Mouse (Mus musculus) lung, embryonic 14.5 days (tissue): ENCODE data around the gene Sprn. TPM values are rescaled to one million over a fixed set of nuclear protein-coding genes. Genes with fewer than 3 reads are reported as not detected.

Source experiments
- ATAC-seq: fragments of 200-750 bp; cut with Nextera tagmentation; 2 replicates; pipeline ENCODE4 v1.8.0; 2017; ENCODE audit warnings: mild to moderate bottlenecking, moderate TSS enrichment, moderate library complexity; ENCODE audit not compliant: insufficient read depth
- DNase-seq: peaks from one replicate; pipeline ENCODE4 v3.0.0-alpha.2; 2015
- H3K27ac ChIP-seq: fragments of 300-500 bp; sonication (generic); 2 replicates; pipeline ENCODE4 v1.5.1; 2014; ENCODE audit warnings: low read depth, mild to moderate bottlenecking, moderate library complexity
- H3K27me3 ChIP-seq: fragments of 300-500 bp; sonication (generic); 2 replicates; pipeline ENCODE4 v1.6.1; 2014; ENCODE audit warnings: low read length, control low read depth; ENCODE audit not compliant: insufficient read depth
- H3K36me3 ChIP-seq: fragments of 300-500 bp; sonication (generic); 2 replicates; pipeline ENCODE4 v1.6.1; 2014; ENCODE audit warnings: control low read depth; ENCODE audit not compliant: insufficient read depth
- H3K4me1 ChIP-seq: fragments of 300-500 bp; sonication (generic); 2 replicates; pipeline ENCODE4 v1.6.1; 2014; ENCODE audit warnings: antibody characterized with exemption, control low read depth; ENCODE audit not compliant: insufficient read depth
- H3K4me2 ChIP-seq: fragments of 300-500 bp; sonication (generic); 2 replicates; pipeline ENCODE4 v1.6.1; 2014; ENCODE audit warnings: mild to moderate bottlenecking
- H3K4me3 ChIP-seq: fragments of 300-500 bp; sonication (generic); 2 replicates; pipeline ENCODE4 v1.5.1; 2014; ENCODE audit warnings: low read depth, low read length
- H3K9ac ChIP-seq: fragments of 300-500 bp; sonication (generic); 2 replicates; pipeline ENCODE4 v1.6.1; 2014
- H3K9me3 ChIP-seq: fragments of 300-500 bp; sonication (generic); 2 replicates; pipeline ENCODE4 v1.6.1; 2016; ENCODE audit warnings: low read depth, low read length, control low read depth
- CTCF ChIP-seq: IDR thresholded peaks from 2 replicates; pipeline ENCODE4 v1.5.1; 2016; ENCODE audit warnings: antibody characterized with exemption, low read depth
- WGBS: fragments of 180-500 bp; shearing (Covaris S2); extraction: QIAGEN DNeasy Blood & Tissue Kit; methylation state at CpG from one replicate; pipeline ENCODE4 v1.1.7; 2014; 5-methylcytosine and 5-hydroxymethylcytosine counted together
- polyA plus RNA-seq: library from polyadenylated mRNA; unstranded; fragments of >200 nt; fragmentation: Nextera tagmentation; extraction: Ambion mirVana; gene quantifications from 2 replicates; pipeline ENCODE4 v1.2.1, GENCODE M21; 2014

Sprn gene
- polyA plus RNA-seq, 1 experiment from 2014 or later = 0.12 TPM

- Histone ChIP-seq H3K4me1 (no peaks in the 10 kb centered on the region), H3K4me3 (no peak within 1 kb of the TSS), H3K27me3 (no peaks in the 10 kb centered on the region), H3K4me2 (no peak within 1 kb of the TSS), H3K27ac (no peak within 1 kb of the TSS), H3K9ac (no peak within 1 kb of the TSS), H3K36me3 (no peaks in the 10 kb centered on the region), H3K9me3 (no peaks in the 10 kb centered on the region)
- TF ChIP-seq CTCF = no peak
- DNase-seq (no peak), ATAC-seq (no peak)
- WGBS = 43% methylated on average over 1 of the region's 1 CpGs
These were observed 18.3 kb upstream of the Sprn start, which contains the start of gene Olfr523 for GRCm38 (mm10) chr7:140172936-140173335. TSS of gene Olfr523 (plus strand) at chr7:140173217.

DNA sequence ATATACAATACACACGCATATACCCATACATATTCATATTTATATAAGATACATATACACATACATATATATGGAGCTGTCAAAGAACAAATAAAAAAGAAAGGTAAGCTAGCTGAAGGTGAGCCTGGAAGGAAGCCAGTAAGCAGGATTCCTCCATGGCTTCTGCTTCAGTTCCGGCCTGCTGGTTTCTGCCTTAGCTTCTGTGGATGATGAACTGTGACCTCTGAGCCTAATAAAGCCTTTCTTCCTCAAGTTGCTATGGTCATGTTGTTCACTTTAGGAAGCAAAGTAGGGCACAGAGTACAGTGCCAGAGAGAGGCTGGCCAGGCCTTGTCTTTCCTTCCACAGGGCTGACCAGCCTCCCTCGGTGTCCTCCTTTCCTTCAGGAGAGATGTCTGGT, 16.2 kb upstream of the Sprn start:
- H3K9me3 ChIP-seq = no peaks in the 10 kb centered on the region
- H3K4me2 ChIP-seq = no peak overlapping the region
- no peaks in the 10 kb centered on the region for H3K36me3 ChIP-seq
- no peaks in the 10 kb centered on the region for H3K4me1 ChIP-seq
- no peak for ATAC-seq
- H3K27ac ChIP-seq = no peak overlapping the region
- no peak overlapping the region for H3K4me3 ChIP-seq
- no peak overlapping the region for H3K9ac ChIP-seq
- H3K27me3 ChIP-seq = no peaks in the 10 kb centered on the region
- no peak for DNase-seq
- WGBS = 91% methylated on average over 3 of the region's 3 CpGs
- no peak for TF ChIP-seq CTCF

- Histone ChIP-seq H3K27ac (no peak overlapping the region), H3K27me3 (no peaks in the 10 kb centered on the region), H3K4me2 (no peak overlapping the region), H3K4me1 (no peaks in the 10 kb centered on the region), H3K9me3 (no peaks in the 10 kb centered on the region), H3K4me3 (no peak overlapping the region), H3K9ac (no peak overlapping the region), H3K36me3 (no peaks in the 10 kb centered on the region)
- WGBS = 50% methylated on average over 4 of the region's 4 CpGs
- ATAC-seq (no peak), DNase-seq (no peak)
- TF ChIP-seq CTCF = no peak
These were observed 14.7 kb upstream of the Sprn start for GRCm38 (mm10) chr7:140169386-140169785.

DNA sequence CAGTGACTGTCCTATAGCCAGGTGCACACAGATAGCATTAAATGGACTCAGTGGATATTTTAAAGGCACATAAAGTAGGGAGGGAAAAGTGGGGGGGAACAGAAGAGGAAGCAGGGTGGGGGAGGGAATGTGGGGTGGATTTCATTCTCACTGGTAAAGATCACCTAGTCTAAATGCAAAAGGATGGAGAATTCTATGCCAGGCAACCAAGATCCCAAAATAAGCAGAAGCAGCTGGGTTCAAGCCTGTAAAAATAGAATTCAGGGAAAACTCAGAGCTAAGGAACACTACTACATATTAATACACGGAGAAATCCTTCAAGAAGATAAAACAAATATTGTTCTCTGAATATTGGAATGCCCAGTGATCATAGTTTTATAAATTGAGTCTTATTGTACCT, 13.3 kb upstream of the Sprn start:
- no peak overlapping the region for H3K4me2 ChIP-seq
- H3K9me3 ChIP-seq = no peaks in the 10 kb centered on the region
- ATAC-seq (no peak), DNase-seq (no peak)
- H3K27ac ChIP-seq = no peak overlapping the region
- no peak for TF ChIP-seq CTCF
- H3K36me3 ChIP-seq = no peaks in the 10 kb centered on the region
- H3K27me3 ChIP-seq = no peaks in the 10 kb centered on the region
- H3K4me3 ChIP-seq = no peak overlapping the region
- 68% methylated on average over 1 of the region's 1 CpGs for WGBS
- no peak overlapping the region for H3K9ac ChIP-seq
- no peaks in the 10 kb centered on the region for H3K4me1 ChIP-seq

- ATAC-seq (no peak), DNase-seq (no peak)
- H3K4me1 ChIP-seq = no peaks in the 10 kb centered on the region
- no peak within 1 kb of the TSS for H3K27ac ChIP-seq
- 74% methylated on average over 7 of the region's 7 CpGs for WGBS
- H3K9me3 ChIP-seq = no peaks in the 10 kb centered on the region
- H3K36me3 ChIP-seq = no peaks in the 10 kb centered on the region
- no peak within 1 kb of the TSS for H3K4me3 ChIP-seq
- no peak for TF ChIP-seq CTCF
- H3K27me3 ChIP-seq = no peaks in the 10 kb centered on the region
- no peak within 1 kb of the TSS for H3K4me2 ChIP-seq
- H3K9ac ChIP-seq = no peak within 1 kb of the TSS
These were observed 10.0 kb upstream of the Sprn start, which contains the start of gene Olfr522 for GRCm38 (mm10) chr7:140164664-140165063. TSS of gene Olfr522 (minus strand) at chr7:140164764.

- Histone ChIP-seq H3K9ac (no peak overlapping the region), H3K9me3 (no peaks in the 10 kb centered on the region), H3K4me1 (no peaks in the 10 kb centered on the region), H3K27me3 (0 out of 2 replicates have a peak, but pooled peaks cover under 1% of the 10 kb centered on the region), H3K4me3 (no peak overlapping the region), H3K4me2 (no peak overlapping the region), H3K36me3 (no peaks in the 10 kb centered on the region), H3K27ac (no peak overlapping the region)
- TF ChIP-seq CTCF = no peak
- no peak for ATAC-seq
- 68% methylated on average over 3 of the region's 3 CpGs for WGBS
- no peak for DNase-seq
These were observed 5.7 kb upstream of the Sprn start for GRCm38 (mm10) chr7:140160363-140160762.

DNA sequence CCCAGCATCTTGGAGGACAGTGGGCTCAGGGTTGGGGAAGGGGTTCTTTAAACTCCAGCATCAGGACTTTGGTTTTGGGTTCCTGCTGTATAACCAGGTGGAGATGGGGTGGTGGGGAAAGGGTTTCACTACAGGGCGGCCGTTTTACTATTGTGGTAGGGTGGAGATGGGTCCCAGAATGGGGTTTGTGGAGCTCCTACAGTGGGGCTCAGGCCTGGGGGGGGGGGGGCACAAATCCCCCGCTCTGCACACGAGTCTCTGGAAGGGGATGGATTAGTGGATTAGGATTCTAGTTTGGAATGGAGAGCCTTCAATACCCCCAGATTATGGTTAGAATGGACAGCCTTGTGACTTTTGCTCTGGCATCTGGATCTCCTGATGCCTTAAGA, 854 bp downstream of the Sprn start:
- H3K9ac ChIP-seq = no peak overlapping the region; the same call in 1 of the 2 replicates
- H3K4me3 ChIP-seq = no peak overlapping the region; the same call in 1 of the 2 replicates
- H3K4me1 ChIP-seq = no peaks in the 10 kb centered on the region
- DNase-seq = no peak
- 0 out of 2 replicates have a peak, but pooled peaks cover 2% of the 10 kb centered on the region for H3K36me3 ChIP-seq
- H3K4me2 ChIP-seq = no peak overlapping the region; the same call in 1 of the 2 replicates
- TF ChIP-seq CTCF = no peak
- H3K9me3 ChIP-seq = no peaks in the 10 kb centered on the region
- 22% methylated on average over 4 of the region's 4 CpGs for WGBS
- ATAC-seq = no peak
- no peak overlapping the region for H3K27ac ChIP-seq
- H3K27me3 ChIP-seq = peaks cover 30% of the 10 kb centered on the region
